Mouse (Mus musculus) heart, postnatal 0 days (tissue): ENCODE measurements around the gene Plin4.
"Not testable (repeated sequence)": the region's sequence is repeated elsewhere in the genome, so short reads cannot be mapped to it uniquely, and the experiment has no call there.

ENCODE experiments used
- CTCF ChIP-seq: IDR thresholded peaks from 2 replicates; pipeline ENCODE4 v1.5.1; 2016; ENCODE audit warnings: antibody characterized with exemption, control low read depth, low read depth
- EP300 ChIP-seq: IDR thresholded peaks from 2 replicates; pipeline ENCODE4 v1.6.1; 2016; ENCODE audit warnings: antibody characterized with exemption, low read depth

DNA sequence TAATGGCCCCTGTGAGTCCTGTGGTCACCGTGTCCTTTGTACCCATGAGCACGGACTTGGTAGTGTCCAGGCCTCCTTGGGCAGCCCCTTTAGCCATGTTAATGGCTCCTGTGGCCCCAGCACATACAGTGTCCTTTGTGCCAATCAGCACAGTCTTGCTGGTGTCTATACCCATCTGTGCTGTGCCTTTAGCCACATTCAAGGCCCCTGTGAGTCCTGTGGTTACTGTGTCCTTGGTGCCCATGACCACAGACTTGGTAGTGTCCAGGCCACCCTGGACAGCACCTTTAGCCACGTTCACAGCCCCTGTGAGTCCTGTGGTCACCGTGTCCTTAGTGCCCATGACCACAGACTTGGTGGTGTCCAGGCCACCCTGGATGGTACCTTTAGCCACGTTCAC lies 4.8 kb downstream of the Plin4 start:
- TF ChIP-seq CTCF, EP300: not testable (repeated sequence)
